Mouse (Mus musculus) hindbrain, postnatal 0 days (tissue): Measurements from ENCODE around the gene Blnk. TPM values are rescaled to one million over a fixed set of nuclear protein-coding genes. Genes with fewer than 3 reads are reported as not detected.
A peak's percentile ranks its signal among the peaks of the same experiment; 100 is the strongest.

Experiments
- ATAC-seq: fragments of 200-750 bp; cut with Nextera tagmentation; 2 replicates; pipeline ENCODE4 v1.8.0; 2017; ENCODE audit warnings: mild to moderate bottlenecking, moderate TSS enrichment, moderate library complexity
- DNase-seq: peaks from one replicate; pipeline ENCODE4 v3.0.0-alpha.2; 2015; ENCODE audit warnings: low spot score
- H3K27ac ChIP-seq: fragments of 300-500 bp; sonication (generic); 2 replicates; pipeline ENCODE4 v1.5.1; 2014; ENCODE audit warnings: mild to moderate bottlenecking
- H3K27me3 ChIP-seq: fragments of 300-500 bp; sonication (generic); 2 replicates; pipeline ENCODE4 v1.6.1; 2014; ENCODE audit warnings: low read length, mixed read lengths; ENCODE audit not compliant: insufficient read depth
- H3K36me3 ChIP-seq: fragments of 300-500 bp; sonication (generic); 2 replicates; pipeline ENCODE4 v1.6.1; 2014; ENCODE audit warnings: low read length, mixed read lengths; ENCODE audit not compliant: insufficient read depth
- H3K4me1 ChIP-seq: fragments of 300-500 bp; sonication (generic); 2 replicates; pipeline ENCODE4 v1.6.1; 2014; ENCODE audit warnings: antibody characterized with exemption, low read length, mixed read lengths; ENCODE audit not compliant: insufficient read depth
- H3K4me2 ChIP-seq: fragments of 300-500 bp; sonication (generic); 2 replicates; pipeline ENCODE4 v1.6.1; 2014; ENCODE audit warnings: low read depth, mild to moderate bottlenecking, low read length, moderate library complexity, mixed read lengths
- H3K4me3 ChIP-seq: fragments of 300-500 bp; sonication (generic); 2 replicates; pipeline ENCODE4 v1.5.1; 2014; ENCODE audit warnings: low read length
- H3K9ac ChIP-seq: fragments of 300-500 bp; sonication (generic); replicated peaks from 2 replicates; pipeline ENCODE4 v1.6.1; 2014; ENCODE audit warnings: mild to moderate bottlenecking, low read length, moderate library complexity, mixed read lengths
- H3K9me3 ChIP-seq: fragments of 300-500 bp; sonication (generic); 2 replicates; pipeline ENCODE4 v1.6.1; 2016; ENCODE audit warnings: low read length, mixed read lengths
- CTCF ChIP-seq: IDR thresholded peaks from 2 replicates; pipeline ENCODE4 v1.5.1; 2016; ENCODE audit warnings: antibody characterized with exemption, control low read depth, low read depth
- WGBS: fragments of 180-500 bp; shearing (Covaris S2); extraction: QIAGEN DNeasy Blood & Tissue Kit; methylation state at CpG from one replicate; pipeline ENCODE4 v1.1.7; 2014; 5-methylcytosine and 5-hydroxymethylcytosine counted together
- microRNA-seq, 2 experiments: library from miRNA; unstranded; fragments of <30 nt; microRNA quantifications; one replicate each; pipeline ENCODE4; 2016
- polyA plus RNA-seq: library from polyadenylated mRNA; unstranded; fragments of >200 nt; fragmentation: Nextera tagmentation; extraction: Ambion mirVana; gene quantifications from 2 replicates; pipeline ENCODE4 v1.2.1, GENCODE M21; 2015
- total RNA-seq: library from RNA; depleted of rRNA; stranded (reverse); fragments of >200 nt; gene quantifications from 2 replicates; pipeline ENCODE4 v1.2.3, GENCODE M21; 2014; rRNA removed

Blnk gene
- total and polyA plus RNA-seq, 2 experiments from 2014 or later, result 0.05 to 1.4 TPM

GRCm38 (mm10) chr19:40894071-40894506 lies 100.2 kb downstream of the Blnk start:
- Histone ChIP-seq H3K4me3 (peak overlapping the region; percentile 74), H3K27ac (peak overlapping the region; percentile 93), H3K9me3 (no peaks in the 10 kb centered on the region), H3K36me3 (no peaks in the 10 kb centered on the region), H3K4me1 (no peaks in the 10 kb centered on the region), H3K9ac (peak overlapping the region; percentile 68), H3K27me3 (peaks cover 19% of the 10 kb centered on the region), H3K4me2 (peak overlapping the region; percentile 76)
- DNase-seq (no peak), ATAC-seq (no peak)
- TF ChIP-seq CTCF, result no peak
- WGBS, result 49% methylated on average over 21 of the region's 21 CpGs

GRCm38 (mm10) chr19:40888887-40889286 lies 105.4 kb downstream of the Blnk start:
- no peak overlapping the region for H3K27ac ChIP-seq
- H3K9me3 ChIP-seq, result no peaks in the 10 kb centered on the region
- H3K4me2 ChIP-seq, result no peak overlapping the region
- DNase-seq, result no peak
- peaks cover 48% of the 10 kb centered on the region for H3K27me3 ChIP-seq
- no peaks in the 10 kb centered on the region for H3K4me1 ChIP-seq
- WGBS, result 85% methylated on average over 1 of the region's 1 CpGs
- ATAC-seq, result no peak
- no peak overlapping the region for H3K9ac ChIP-seq
- no peaks in the 10 kb centered on the region for H3K36me3 ChIP-seq
- no peak for TF ChIP-seq CTCF
- H3K4me3 ChIP-seq, result no peak overlapping the region

- no peak overlapping the region for H3K9ac ChIP-seq
- no peak overlapping the region for H3K4me3 ChIP-seq
- no peaks in the 10 kb centered on the region for H3K4me1 ChIP-seq
- no peak for TF ChIP-seq CTCF
- 87% methylated on average over 4 of the region's 4 CpGs for WGBS
- no peaks in the 10 kb centered on the region for H3K36me3 ChIP-seq
- H3K27me3 ChIP-seq, result peaks cover 56% of the 10 kb centered on the region
- H3K4me2 ChIP-seq, result no peak overlapping the region
- DNase-seq (no peak), ATAC-seq (no peak)
- H3K27ac ChIP-seq, result no peak overlapping the region
- no peaks in the 10 kb centered on the region for H3K9me3 ChIP-seq
Measured at GRCm38 (mm10) chr19:40881700-40882099, 112.6 kb downstream of the Blnk start.

Small RNA genes within 50 kb of the gene (microRNA-seq; reads per million reads assigned to microRNA genes)
- gene Mir8092, result 0 to 0.36 reads per million in 2 experiments

Other genes with a start within 250 kb of the Blnk start
- not detected in 2 replicates for gene Cc2d2b, start 245.8 kb downstream of the Blnk start, total RNA-seq
- gene Cc2d2b, start 245.8 kb downstream of the Blnk start, polyA plus RNA-seq, result 0.14 and 0.16 TPM in 2 replicates
- gene Ccnj, start 163.3 kb downstream of the Blnk start, total RNA-seq, result 10.6 and 13.1 TPM in 2 replicates
- 8.1 and 8.6 TPM in 2 replicates for gene Ccnj, start 163.3 kb downstream of the Blnk start, polyA plus RNA-seq
- 8.0 and 9.9 TPM in 2 replicates for gene Zfp518a, start 99.8 kb downstream of the Blnk start, total RNA-seq
- 2.6 and 2.7 TPM in 2 replicates for gene Zfp518a, start 99.8 kb downstream of the Blnk start, polyA plus RNA-seq
- not detected in 2 replicates for gene Dntt, start 34.7 kb upstream of the Blnk start, total RNA-seq
- 0.08 and 0.11 TPM in 2 replicates for gene Dntt, start 34.7 kb upstream of the Blnk start, polyA plus RNA-seq
- gene Opalin, start 82.6 kb upstream of the Blnk start, total RNA-seq, result not detected in 2 replicates
- not detected in 2 replicates for gene Opalin, start 82.6 kb upstream of the Blnk start, polyA plus RNA-seq
- 1.2 and 2.8 TPM in 2 replicates for gene Tll2, start 212.3 kb upstream of the Blnk start, total RNA-seq
- 0.60 and 0.72 TPM in 2 replicates for gene Tll2, start 212.3 kb upstream of the Blnk start, polyA plus RNA-seq